Mouse (Mus musculus) thymus, postnatal 36 days (tissue): ENCODE results near the gene Olfr199.
"Not testable (repeated sequence)": the region's sequence is repeated elsewhere in the genome, so short reads cannot be mapped to it uniquely, and the experiment has no call there.

Source experiments
- DNase-seq, 2 experiments: peaks; one replicate each; pipeline ENCODE4 v3.0.0; 2022; ENCODE audit warnings: mixed read lengths in 2 of 2

The Olfr199 gene

GRCm38 (mm10) chr16:59219667-59220066, at the start of gene Olfr199:
TSS of gene Olfr199 (minus strand) at chr16:59219767.
- DNase-seq: not testable (repeated sequence)

DNA sequence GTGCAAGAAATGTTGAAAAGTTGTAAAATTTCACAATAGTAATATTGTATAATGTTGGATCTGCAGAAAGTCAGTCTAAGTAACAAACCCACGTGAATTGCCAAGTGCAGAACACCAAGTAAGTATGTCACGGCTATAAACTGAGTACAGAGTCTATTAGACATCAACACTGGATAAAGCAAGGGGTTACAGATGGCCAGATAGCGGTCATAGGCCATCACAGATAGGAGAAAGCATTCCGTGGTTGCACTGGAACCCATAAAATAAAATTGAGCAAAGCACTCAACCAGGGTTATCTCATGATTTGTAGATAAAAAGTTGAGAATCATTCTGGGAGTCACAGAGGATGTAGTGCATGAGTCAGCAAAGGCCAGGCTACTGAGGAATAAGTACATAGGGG, 49.5 kb upstream of the Olfr199 start:
- not testable (repeated sequence) for DNase-seq

DNA sequence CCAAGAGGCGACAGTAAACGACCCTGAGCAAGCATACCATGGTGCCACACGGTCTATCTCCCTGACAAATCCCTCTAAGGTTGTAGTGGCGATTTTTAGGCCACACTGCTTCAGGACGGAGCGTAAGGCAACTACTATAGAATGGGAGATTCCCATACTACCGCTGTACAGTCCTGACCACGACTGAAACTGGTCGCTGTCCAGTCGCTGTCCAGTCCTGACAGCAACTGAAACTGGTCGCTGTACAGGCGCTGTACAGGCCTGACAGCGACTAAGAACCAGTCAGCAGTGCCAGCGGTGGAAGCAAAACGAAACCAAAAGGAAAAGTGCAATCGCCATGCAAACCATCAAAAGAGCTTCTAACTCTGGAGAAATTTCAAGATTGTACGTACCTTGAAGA, 30.1 kb upstream of the Olfr199 start:
- DNase-seq: no peak

- DNase-seq: not testable (repeated sequence)
These were observed 1.7 kb downstream of the Olfr199 start for GRCm38 (mm10) chr16:59217861-59218260.

DNA sequence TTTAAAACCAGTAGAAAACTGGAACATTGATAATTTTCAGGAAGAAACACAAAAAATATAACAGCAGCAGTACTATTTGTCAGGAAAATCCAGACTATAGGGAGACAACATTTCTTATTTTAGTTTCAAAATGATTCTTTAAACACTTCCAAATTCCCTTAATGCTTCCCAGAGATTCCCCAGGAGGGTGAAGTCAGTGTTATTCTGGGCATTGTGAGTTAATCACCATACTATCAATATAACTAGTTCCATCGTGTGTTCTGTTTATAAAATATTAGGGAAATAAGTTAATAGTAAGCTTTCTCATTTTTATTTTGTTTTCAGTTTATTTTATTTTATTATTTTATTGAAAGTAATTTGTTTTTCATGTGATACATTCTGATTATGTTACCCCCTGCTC, 16.1 kb downstream of the Olfr199 start, which contains the start of gene Olfr198:
Olfr198 (minus strand) TSS at position 101 of the 400 bp plus-strand sequence.
- DNase-seq: not testable (repeated sequence)

GRCm38 (mm10) chr16:59170354-59170753, 49.2 kb downstream of the Olfr199 start, which contains the start of gene Olfr196:
TSS of gene Olfr196 (minus strand) at chr16:59170454.
- DNase-seq: no peak
